Mouse (Mus musculus) A20 (cell line): ENCODE measurements around the gene Cuta.
"Not testable (repeated sequence)": the region's sequence is repeated elsewhere in the genome, so short reads cannot be mapped to it uniquely, and the experiment has no call there.

Experiments
- DNase-seq: peaks from one replicate; pipeline ENCODE4 v3.0.0-alpha.2; 2011; ENCODE audit warnings: low read depth, low spot score

The Cuta gene

DNA sequence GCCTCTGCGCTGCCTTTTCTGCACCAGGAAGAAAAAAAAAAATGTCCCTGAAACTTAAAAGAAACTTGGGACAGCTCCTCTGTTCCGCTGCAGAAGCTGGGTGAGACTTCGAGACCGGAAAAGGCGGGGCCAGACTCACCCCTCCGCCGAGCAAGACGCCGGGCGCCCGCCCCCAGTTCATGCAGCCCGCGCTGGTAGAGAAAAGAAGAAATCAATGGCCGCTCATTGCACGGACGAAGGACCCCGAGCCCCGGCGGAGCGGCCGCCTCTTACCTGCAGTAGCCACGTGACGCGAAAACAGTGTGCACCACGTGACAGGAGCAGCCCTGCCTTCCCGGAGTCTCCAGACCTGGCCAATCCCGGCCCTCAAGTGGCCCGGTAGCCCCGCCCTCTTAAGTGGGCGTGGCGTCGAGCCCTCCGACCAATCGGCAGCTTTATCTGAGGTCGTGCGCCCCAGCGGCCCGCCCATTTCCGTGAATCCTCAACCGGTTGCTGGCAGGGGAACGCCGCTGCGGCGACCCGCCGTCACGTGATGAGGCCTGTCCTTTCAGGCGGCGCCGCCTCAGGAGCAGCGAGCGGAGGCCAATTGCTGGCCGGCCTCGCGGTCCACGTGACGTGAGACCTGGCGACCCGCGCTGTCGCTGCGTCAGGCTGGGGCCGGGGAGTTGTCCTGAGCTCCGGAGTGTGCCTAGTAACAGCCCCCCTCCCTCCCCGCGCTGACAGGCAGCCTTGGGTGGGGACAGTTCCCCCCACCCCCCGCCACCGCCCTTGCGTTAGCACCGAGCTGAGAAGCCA lies at the start of gene Cuta:
Gene Cuta, minus strand, starts transcription at position 392 of the 795 bp plus-strand sequence.
- DNase-seq, result peak; percentile 100

DNA sequence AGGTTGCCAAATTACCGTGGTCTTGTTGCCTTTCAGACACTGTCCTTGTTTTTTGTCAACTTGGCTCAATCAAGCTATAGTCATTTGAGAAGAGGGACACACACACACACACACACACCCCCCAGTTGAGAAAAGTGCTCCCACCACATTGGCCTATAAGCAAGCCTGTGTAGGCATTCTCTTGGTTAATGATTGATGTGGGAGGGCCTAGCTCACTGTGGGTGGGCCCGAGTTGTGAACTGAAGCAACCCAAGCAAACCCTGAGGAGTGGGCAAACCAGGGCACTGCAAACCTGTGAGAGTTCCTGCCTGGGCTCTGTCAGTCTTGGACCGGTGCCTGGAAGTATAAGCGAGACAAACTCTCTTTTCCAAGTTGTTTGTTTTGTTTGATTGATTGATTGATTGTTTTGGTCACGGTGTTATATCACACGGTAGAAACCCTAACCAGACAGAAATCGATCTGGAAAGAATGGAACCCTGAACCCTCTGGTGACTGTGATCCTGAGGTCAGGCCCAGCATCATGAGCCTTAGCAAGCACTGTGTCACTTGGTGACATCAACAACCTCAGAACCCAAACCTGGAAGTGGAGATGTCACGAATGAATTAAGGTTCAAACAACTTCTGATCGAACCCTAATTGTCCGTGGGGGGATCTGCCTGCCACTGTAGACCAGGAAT lies 46.3 kb upstream of the Cuta start:
- DNase-seq, result no peak

DNA sequence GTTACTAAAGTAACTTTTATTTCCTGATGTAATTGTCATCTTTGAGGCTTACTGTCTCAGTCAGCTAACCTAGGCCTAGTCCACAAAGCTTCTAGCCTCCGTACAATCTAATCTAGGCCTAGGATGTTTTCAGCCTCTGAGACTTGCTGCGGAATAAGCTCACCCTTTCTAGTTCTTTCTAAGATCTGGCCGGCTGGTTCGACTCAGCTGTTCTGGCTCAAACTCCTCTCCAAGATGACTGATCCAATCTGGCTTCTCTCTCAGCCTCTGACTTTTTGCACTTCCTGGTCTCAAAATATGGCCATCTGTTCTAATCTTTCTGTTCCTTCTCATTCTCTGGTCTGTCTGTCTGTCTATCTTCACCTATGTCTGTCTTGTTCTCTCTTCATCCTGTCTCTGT lies 44.0 kb upstream of the Cuta start:
- no peak for DNase-seq

- DNase-seq, result no peak
Observed at GRCm38 (mm10) chr17:26981050-26981449, 41.7 kb upstream of the Cuta start.

- DNase-seq, result peak; percentile 69
Observed at GRCm38 (mm10) chr17:26979426-26979825, 40.1 kb upstream of the Cuta start.

- not testable (repeated sequence) for DNase-seq
Observed at GRCm38 (mm10) chr17:26977354-26977753, 38.0 kb upstream of the Cuta start.

DNA sequence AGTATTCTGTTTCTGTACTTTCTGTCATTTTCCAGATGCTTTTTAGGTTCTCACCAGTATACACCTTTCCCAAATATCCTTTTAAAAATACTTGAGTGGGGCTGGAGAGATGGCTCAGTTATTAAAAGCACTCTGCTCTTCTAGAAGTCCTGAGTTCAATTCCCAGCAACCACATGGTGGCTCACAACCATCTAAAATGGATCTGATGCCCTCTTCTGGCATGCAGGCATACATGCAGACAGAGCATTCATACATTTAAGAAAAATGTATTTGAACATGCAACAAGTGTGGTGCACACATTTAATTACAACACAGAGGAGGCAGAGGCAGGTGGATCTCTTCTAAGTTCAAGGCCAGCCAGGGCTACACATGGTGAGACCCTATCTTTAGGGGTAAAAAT lies 36.0 kb upstream of the Cuta start:
- DNase-seq, result peak; percentile 44

DNA sequence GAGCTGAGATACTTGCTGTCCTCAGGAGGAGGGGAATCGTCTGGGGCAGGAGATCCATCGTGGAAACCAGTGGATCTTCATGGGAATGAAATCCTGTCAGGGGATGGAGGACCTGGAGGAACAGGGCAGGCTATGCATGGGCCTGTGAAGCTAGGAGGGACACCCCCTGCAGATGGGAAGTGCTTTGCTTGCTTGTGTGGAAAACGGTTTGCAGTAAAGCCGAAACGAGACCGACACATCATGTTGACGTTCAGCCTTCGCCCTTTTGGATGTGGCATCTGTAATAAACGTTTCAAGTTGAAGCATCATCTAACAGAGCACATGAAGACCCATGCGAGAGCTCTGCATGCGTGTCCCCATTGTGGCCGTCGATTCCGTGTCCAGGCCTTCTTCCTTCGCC lies 35.2 kb upstream of the Cuta start:
- no peak for DNase-seq

GRCm38 (mm10) chr17:26972703-26973574 lies 33.6 kb upstream of the Cuta start, which contains the start of gene Zbtb9:
TSS of gene Zbtb9 (plus strand) at chr17:26973167.
- DNase-seq, result peak; percentile 98

DNA sequence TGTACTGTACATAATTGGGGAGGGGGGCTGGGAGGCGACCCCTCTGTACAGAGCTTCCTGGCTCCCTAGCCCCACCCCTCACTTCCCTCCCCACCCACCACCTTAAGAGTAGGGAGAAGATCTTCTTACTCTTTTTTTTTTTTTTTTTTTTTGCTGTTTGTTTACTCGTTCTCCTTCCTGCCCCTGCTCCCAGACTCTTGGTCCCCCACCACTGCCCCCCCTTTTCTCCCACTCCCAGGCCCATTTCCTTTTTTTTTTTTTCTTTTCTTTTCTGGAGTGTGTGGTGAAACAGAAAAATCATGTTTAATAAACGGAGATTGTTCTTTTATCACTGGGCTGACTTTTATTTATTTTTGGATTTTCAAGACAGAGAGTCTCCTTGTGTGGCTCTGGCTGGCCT lies 32.7 kb upstream of the Cuta start:
- DNase-seq, result no peak

GRCm38 (mm10) chr17:26971247-26971905 lies 32.0 kb upstream of the Cuta start:
- no peak for DNase-seq

- DNase-seq, result no peak
Observed at GRCm38 (mm10) chr17:26970221-26970620, 30.9 kb upstream of the Cuta start.

DNA sequence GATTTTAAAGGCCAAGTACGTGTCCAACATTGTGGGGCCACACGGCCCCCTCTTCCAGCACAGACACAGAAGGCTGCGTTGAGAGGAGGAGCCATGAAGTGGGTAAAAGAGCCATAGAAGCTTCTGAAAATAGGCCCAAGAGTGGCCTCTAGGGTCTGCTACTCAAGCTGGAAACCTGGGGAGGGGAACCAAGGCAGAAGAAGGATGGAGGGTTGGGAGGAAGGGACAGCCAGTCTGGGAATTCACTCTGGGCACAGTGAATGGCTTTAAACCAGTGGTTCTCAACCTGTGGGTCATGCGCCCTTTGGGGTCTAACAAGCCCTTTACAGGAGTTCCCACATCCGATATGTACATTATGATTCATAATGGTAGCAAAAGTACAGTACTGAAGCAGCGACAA lies 29.9 kb upstream of the Cuta start:
- no peak for DNase-seq

DNA sequence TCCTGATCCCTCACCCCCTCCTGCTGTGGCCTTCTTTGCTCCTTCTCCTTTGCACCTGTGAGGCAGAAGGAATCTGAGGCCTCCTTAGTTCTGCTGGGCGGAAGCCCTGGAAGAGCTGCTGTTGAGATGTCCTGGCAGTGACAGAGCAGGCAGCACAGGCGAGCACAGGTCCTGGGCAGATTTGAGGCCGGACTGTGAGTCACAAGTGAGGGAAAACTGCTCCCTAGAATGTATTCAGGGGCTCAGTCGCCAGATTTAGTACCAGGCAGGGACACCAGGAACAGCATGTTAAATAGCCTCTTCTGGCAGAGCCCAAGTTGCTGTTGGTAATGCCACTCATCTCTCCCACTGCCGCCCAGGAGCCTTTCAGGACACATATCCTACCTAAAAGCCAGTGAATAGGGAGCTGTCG lies 28.8 kb upstream of the Cuta start:
- DNase-seq, result no peak

- no peak for DNase-seq
Observed at GRCm38 (mm10) chr17:26967477-26967876, 28.1 kb upstream of the Cuta start.

DNA sequence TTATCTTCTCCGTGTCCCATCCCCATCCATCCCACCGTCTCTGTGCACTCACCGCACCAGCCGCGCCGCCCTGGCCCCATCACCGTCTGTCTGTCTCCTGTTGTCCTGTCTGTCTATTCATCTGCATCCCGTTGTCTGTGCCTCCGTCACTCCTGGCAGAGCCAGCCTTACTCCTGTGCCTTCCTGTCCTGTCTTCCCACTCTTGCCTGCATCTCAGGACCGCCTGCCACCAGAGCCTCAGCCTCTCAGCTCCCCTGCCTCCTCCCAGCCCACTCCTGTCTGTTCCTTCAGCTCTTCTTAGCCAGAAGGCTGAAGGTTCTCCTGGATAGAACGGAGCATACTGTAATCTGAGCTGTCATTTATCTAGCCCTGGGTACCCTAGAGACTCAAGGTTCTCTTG lies 27.6 kb upstream of the Cuta start:
- DNase-seq, result no peak

DNA sequence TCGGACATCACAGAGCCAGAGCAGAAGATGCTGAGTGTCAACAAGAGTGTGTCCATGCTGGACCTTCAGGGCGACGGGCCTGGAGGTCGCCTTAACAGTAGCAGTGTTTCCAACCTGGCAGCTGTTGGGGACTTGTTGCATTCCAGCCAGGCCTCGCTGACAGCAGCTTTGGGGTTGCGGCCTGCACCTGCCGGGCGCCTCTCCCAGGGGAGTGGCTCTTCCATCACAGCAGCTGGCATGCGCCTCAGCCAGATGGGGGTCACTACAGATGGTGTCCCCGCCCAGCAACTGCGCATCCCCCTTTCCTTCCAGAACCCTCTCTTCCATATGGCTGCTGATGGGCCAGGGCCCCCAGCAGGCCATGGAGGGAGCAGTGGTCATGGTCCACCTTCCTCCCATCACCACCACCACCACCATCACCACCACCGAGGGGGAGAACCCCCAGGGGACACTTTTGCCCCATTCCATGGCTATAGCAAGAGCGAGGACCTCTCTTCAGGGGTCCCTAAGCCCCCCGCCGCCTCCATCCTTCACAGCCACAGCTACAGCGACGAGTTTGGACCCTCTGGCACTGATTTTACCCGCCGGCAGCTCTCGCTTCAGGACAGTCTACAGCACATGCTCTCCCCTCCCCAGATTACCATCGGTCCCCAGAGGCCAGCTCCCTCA lies 22.3 kb upstream of the Cuta start:
- DNase-seq, result no peak

DNA sequence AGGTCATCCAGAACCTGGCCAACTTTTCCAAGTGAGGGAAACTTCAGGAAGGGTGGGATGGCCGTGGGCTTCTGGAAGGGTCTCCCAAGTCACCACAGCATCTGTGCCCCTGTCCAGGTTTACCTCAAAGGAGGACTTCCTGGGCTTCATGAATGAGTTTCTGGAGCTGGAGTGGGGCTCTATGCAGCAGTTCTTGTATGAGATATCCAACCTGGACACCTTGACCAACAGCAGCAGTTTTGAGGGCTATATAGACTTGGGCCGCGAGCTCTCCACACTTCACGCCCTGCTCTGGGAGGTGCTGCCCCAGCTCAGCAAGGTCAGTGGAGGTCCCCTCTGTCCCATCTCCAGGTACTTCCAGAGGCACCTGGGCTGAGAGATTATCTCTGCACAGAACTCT lies 20.4 kb upstream of the Cuta start:
- DNase-seq, result no peak

GRCm38 (mm10) chr17:26958880-26959279 lies 19.5 kb upstream of the Cuta start:
- DNase-seq, result no peak

DNA sequence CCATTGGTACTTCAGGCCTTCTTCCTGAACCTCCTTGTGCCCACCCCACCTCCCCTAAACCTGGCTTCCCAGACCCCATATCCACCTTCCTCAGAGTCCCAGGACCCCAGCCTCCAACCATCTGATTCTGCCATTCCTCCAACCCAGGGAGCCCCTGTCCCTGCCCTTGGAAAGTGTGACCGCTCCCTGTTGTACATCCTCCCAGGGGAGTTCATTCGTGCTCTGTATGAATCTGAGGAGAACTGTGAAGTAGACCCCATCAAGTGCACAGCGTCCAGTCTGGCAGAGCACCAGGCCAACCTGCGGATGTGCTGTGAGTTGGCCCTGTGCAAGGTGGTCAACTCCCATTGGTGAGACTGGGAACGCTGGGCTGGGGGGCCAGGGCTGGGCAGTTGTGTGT lies 18.5 kb upstream of the Cuta start:
- no peak for DNase-seq

DNA sequence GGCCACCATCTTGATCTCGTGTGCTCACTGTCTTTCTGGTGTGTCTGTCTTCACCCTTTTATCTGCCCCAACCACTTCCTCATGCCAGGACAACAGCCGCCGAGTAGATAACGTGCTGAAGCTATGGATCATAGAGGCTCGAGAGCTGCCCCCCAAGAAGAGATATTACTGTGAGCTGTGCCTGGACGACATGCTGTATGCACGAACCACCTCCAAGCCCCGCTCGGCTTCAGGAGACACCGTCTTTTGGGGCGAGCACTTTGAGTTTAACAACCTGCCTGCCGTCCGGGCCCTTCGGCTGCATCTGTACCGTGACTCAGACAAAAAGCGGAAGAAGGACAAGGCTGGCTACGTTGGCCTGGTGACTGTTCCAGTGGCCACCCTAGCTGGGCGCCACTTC lies 17.5 kb upstream of the Cuta start:
- DNase-seq, result peak; percentile 90
